Mouse (Mus musculus): ENCODE data around the gene Odf2.

GRCm38 (mm10) chr2:29930506-29930905 lies 41.5 kb downstream of the Odf2 start:
- peak; percentile 65; the same call in 1 of the 2 replicates for TF ChIP-seq CTCF (IDR thresholded peaks at IDR 0.05; ENCODE audit: borderline replicate concordance, insufficient read depth, low read depth, low read length)
- TF ChIP-seq POLR2A (IDR thresholded peaks at IDR 0.05; ENCODE audit: borderline replicate concordance, insufficient read depth, low read length) = no peak

Measured in cerebellum, adult 2 months (tissue).